Mouse (Mus musculus) left cerebral cortex, postnatal 4 days (tissue): ENCODE results near the gene Rps27l. TPM values are rescaled to one million over a fixed set of nuclear protein-coding genes. Genes with fewer than 3 reads are reported as not detected.
"Not testable (repeated sequence)": the region's sequence is repeated elsewhere in the genome, so short reads cannot be mapped to it uniquely, and the experiment has no call there.

Experiments used
- DNase-seq: peaks from one replicate; pipeline ENCODE4 v3.0.0-alpha.2; 2022
- intact Hi-C: fragments of 180-260 bp; cut with DNase I; formaldehyde crosslinking; loops from one replicate; pipeline ENCODE4 v1.15.1; 2025
- total RNA-seq, 2 experiments: library from RNA; stranded (reverse); gene quantifications; 2 replicates each; pipeline ENCODE4 v1.2.3; 2021

Gene Rps27l
- 10 to 100 TPM; 59.1 to 67.5 TPM for total RNA-seq

- intact Hi-C loops: no loop called here
- DNase-seq: peak; percentile 95
Measured at GRCm38 (mm10) chr9:66945647-66946641, at the start of gene Rps27l. Gene Rps27l, plus strand, starts transcription at chr9:66946086.

DNA sequence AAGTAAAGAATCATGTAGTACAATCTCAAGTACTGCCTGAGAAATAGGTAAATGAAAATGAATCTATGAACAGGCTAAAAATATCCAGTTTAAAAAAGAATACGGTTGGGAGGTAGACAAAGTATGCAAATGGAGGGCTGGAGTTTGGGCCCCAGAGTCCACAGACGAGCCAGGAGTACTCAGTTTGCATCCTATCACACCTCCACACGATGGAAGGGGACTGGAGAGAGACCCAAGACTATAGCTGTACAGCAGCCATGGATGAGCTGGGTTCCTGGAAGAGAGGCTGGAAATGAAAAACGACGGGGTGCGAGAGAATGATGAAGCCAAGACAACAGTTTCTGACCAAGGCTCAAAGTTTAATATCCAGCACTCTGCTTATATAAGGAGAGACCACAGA, 48.9 kb upstream of the Rps27l start:
- intact Hi-C loops: no loop called here

DNA sequence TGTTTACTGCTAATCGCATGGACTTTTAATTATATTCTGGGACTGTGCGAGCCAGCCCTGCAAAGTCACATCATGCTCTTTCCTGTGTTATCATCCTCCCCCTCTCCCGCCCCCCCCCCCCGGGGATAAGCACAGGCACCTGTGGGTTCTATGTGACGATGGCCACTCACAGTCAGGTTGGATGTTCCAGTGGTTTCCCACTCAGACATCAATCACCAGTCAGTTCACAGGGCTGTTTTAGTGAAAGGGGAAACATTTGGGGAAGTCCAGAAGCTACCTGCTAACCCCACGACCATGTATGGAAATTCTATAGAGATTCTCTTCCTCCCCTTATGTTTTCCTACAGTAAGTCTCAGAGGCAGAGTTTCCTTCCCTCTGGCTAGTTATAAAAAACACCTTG, 48.0 kb upstream of the Rps27l start:
- intact Hi-C loops: no loop called here
- DNase-seq: no peak

More for the DNA sequence above, 48.9 kb upstream of the Rps27l start:
- no peak for DNase-seq

GRCm38 (mm10) chr9:66899072-66899471, 46.8 kb upstream of the Rps27l start:
- intact Hi-C loops: no loop called here
- no peak for DNase-seq

GRCm38 (mm10) chr9:66899526-66899925, 46.4 kb upstream of the Rps27l start:
- intact Hi-C loops: no loop called here
- no peak for DNase-seq

DNA sequence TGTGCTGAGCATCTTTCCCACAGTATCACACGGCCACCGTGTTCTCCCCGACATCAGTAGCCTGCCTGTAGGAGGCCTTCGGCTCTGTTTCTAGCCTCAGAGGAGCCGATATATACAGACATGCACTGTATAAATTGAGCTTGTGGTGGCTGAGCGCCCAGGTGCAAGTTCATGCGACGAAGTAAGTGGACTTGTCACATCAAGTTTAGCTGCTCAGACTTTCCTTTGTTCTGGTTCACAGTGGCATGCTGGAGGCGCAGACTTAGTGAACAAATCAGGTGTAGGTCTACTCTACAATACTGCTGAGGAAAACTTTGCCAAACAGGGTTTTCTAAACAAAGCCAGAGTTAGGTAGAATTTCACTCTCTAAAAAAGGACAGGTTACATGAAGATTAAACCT, 39.9 kb upstream of the Rps27l start:
- no peak for DNase-seq
- intact Hi-C loops: no loop called here

DNA sequence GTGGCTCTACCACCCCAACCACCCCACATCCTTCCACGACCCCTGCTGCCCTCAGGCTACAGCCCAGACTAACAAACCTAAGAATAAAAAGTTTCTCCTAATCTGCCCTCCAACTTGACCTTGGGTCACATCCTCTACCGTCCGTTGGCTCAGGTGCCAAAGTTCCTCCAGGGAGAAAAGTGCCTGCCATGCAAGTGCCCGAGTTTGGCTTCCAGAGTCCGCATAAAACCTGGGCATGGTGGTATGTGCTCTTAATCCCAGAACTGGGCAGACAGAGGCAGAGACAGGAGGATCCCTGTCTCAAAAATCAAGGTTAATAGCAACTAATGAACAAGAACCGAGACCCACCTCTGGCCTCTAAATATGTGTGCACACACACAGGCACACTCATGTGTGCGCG, 38.8 kb upstream of the Rps27l start:
- DNase-seq: no peak
- intact Hi-C loops: no loop called here

GRCm38 (mm10) chr9:66907746-66908397, 38.0 kb upstream of the Rps27l start:
- no peak for DNase-seq
- intact Hi-C loops: no loop called here

DNA sequence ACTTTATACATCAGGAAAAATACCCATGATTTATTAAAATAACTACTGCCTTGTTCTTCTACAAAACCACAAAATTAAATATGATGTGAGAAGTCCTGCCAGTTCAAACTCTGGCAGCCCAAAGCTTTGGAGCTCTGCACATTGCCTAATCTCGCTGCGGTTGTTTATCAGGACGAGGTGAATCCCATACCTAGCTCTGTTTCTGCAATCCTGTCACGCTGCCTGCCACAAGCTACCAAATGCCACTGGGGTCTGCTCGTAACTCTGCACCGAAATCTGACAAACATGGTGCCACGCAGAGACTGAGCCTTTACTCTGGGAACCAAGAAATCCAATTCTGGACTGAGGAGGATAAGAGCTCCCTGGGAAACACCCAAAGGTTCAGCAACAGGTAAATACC, 36.0 kb upstream of the Rps27l start:
- intact Hi-C loops: loop anchor here (10.0 kb wide), 1 partner anchor 45 kb away; no protein-coding TSS in a partner anchor
- no peak for DNase-seq

DNA sequence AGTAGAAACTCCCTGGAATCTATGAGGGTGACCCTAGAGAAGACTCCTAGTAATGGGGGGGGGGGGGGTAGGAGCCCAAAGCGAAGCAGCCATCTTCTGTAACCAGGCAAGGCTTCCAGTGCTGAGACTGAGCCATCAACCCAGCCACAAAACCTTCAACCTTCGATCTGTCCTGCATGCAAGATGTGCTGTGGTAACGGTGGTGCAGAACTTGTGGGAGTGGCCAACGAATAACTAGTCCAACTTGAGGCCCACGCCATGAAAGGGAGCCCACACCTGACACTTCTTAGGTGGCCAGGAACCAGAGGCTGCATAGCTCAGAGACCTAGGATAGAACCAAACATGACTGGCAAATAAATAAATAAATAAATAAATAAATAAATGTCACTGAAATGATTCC, 35.2 kb upstream of the Rps27l start:
- DNase-seq: no peak
- intact Hi-C loops: loop anchor here (10.0 kb wide), 1 partner anchor 46 kb away; no protein-coding TSS in a partner anchor

DNA sequence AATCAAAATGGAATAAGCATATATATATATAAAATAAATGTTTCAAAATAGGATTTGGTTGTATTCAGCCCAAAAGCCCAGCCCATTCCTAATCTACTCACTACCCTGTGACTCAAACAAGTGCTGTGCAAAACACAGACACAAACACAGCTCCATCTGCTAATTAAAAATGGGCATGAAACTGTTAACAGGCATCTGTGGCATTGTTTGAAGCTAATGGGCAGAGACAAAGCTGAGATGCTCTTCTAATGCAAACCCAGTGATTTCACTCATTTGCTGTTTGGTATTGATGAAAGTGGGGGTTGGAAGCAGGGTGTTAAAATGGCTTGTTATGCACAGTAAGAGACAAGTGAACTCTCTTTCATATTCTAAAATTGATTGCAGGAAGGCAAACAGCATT, 33.6 kb upstream of the Rps27l start:
- DNase-seq: no peak

GRCm38 (mm10) chr9:66913254-66913934, 32.5 kb upstream of the Rps27l start:
- intact Hi-C loops: loop anchor here (10.0 kb wide), 1 partner anchor 49 kb away; no protein-coding TSS in a partner anchor
- DNase-seq: not testable (repeated sequence)

More for the DNA sequence above, 33.6 kb upstream of the Rps27l start:
- intact Hi-C loops: loop anchor here (10.0 kb wide), 1 partner anchor 48 kb away; no protein-coding TSS in a partner anchor

DNA sequence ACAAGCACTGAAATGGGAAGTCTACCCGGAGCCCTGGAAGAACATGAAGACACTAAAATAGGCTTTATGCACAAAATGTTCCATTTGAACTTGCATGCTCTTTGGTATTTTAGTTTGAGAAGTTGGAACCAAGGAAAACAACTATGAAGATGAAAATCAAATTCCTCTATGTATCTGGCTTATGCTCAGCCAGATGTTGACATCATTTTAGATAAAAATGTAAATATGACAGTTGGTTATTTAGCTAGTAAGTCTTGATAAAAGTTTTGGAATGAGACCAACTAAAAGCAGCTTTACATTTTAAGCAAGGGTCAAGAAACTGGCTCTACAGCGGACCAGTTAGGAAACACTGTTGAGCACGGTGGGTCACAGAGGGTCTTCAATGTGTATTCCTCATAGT, 31.3 kb upstream of the Rps27l start:
- intact Hi-C loops: loop anchor here (10.0 kb wide), 1 partner anchor 50 kb away; no protein-coding TSS in a partner anchor
- DNase-seq: no peak

- DNase-seq: no peak
- intact Hi-C loops: loop anchor here (10.0 kb wide), 1 partner anchor 51 kb away; no protein-coding TSS in a partner anchor
Measured at GRCm38 (mm10) chr9:66915401-66915800, 30.5 kb upstream of the Rps27l start.

DNA sequence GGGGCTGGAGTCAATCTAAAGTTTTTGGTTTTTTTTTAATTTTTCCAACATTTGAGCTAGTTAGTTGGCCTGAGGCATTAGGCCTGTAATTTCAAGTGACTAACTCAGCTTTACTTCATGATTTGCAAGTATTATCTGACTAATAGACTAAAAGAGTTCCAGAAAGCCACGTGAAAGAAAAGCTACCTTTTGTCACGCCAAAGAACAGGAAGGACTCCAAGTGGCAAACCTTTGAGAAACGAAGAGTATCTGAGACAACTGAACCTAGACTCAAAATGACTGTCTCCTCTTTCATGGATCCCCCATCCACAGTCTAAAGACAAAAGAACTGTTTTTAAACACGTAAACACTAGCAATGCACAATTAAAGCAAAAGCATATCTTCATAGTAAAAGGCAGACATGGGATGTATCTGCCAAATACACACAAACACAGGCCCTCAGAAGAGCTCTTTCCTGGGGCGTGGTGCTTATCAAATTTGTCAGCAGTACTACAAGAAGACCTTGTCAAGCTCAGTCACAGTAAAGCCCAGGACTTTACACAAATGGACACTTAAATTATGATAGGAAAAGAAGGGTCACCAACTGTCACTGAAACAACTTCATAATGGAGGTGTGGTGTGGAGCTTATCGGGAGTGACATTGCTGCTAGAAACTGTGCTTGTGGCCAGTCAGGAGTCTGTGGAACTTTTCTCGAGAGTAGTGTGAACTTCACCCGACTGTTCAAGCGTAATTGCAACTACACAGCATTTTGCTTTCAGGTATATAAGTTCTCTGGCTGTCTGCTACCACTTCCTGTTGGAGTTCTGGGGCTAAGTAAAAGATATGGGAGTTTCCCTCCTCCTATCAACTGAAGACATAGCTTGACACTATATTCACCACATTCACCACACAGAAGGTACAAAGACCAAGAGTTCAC, 29.8 kb upstream of the Rps27l start:
- intact Hi-C loops: loop anchor here (10.0 kb wide), 1 partner anchor 51 kb away; no protein-coding TSS in a partner anchor
- no peak for DNase-seq

DNA sequence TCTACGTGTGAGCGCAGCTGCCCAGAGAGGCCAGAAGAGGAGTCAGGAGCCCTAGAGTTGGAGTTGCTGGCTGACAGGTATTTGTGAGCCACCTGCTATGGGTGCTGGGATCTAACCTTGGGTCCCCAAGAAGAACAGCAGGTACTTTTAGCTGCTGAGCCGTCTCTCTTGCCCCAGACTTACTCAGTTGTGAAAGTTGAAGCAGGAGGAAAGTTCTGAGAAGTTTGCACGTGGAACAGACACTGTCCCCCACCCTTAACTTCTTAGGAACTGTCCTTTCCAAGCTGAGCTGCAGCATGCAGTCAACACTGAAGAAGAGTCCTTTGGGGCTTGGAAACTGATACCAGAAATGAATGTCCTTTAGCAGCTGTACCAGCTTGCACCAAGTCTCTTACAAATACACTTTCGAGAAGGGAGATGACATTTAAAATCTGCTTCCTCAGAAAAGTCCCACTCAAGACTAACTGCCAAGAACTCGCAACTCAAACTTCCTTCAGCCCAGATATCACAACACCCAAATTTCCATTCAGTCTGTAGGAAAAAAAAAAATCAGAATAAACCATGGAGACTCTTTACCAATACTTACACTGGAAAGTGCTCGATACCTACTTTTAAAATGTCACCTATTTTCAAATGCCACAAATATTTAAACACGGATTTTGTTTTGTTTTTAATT, 28.5 kb upstream of the Rps27l start:
- intact Hi-C loops: loop anchor here (10.0 kb wide), 1 partner anchor 53 kb away; no protein-coding TSS in a partner anchor
- no peak for DNase-seq

GRCm38 (mm10) chr9:66917892-66918255, 28.0 kb upstream of the Rps27l start:
- no peak for DNase-seq
- intact Hi-C loops: loop anchor here (10.0 kb wide), 1 partner anchor 53 kb away; no protein-coding TSS in a partner anchor

GRCm38 (mm10) chr9:66918672-66919330, 27.1 kb upstream of the Rps27l start:
- intact Hi-C loops: loop anchor here (10.0 kb wide), 1 partner anchor 54 kb away; no protein-coding TSS in a partner anchor
- DNase-seq: no peak
